ENCODE assay signal across 8 mouse cellular contexts in the genomic region with DNA sequence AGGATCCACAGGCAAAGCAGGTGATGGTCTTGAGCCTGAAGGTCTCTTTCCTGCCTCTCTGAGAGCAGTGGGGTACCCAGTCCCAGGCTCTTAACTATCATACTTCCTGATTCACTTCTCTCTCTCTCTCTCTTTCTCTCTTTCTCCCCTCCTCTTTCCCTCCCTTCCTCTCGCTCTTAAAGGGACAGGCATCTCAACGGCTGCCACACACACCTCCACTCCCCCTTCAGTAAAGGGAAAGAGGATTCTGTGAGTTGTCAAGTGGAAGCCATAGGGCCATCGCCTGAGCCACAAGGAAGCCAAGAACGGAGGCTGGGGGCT. TPM values are rescaled to one million over a fixed set of nuclear protein-coding genes. Genes with fewer than 3 reads are reported as not detected.
A peak's percentile ranks its signal among the peaks of the same experiment; 100 is the strongest.
DNase-seq lines count a peak whose midpoint lies in the region; ATAC-seq and TF ChIP-seq lines count a peak whose summit lies in the region.

TSS of gene Ikbke (minus strand) at position 151 of the 321 bp plus-strand sequence.

- peak within 1 kb of the TSS; percentile 51 for H3K4me2 ChIP-seq in heart, postnatal 0 days (ENCODE audit: low read depth, low read length)

- 23% methylated on average over 4 of the region's 4 CpGs for WGBS in heart, postnatal 0 days

- TF ChIP-seq CTCF in heart, postnatal 0 days (IDR thresholded peaks at IDR 0.05; ENCODE audit: low read depth), result no peak
- no peak for TF ChIP-seq CTCF in MEL (IDR thresholded peaks at IDR 0.05 in 2 of 3, conservative IDR thresholded peaks at IDR 0.05 in 1 of 3; ENCODE audit: control insufficient read depth in 1 of 3, insufficient read depth in 1 of 3, low read depth in 2 of 3, low read length in 3 of 3, poor library complexity in 1 of 3, severe bottlenecking in 1 of 3)

- H3K9ac ChIP-seq in heart, postnatal 0 days (replicated peaks; ENCODE audit: low read depth, low read length), result peak within 1 kb of the TSS; percentile 6; the same call in 1 of the 2 replicates
- peak within 1 kb of the TSS; percentile 59 for H3K9ac ChIP-seq in MEL (ENCODE audit: control insufficient read depth, low read depth, low read length, poor library complexity, severe bottlenecking)

- H3K9me3 ChIP-seq in heart, postnatal 0 days (replicated peaks; ENCODE audit: control insufficient read depth, low read length), result no peaks in the 10 kb centered on the region
- no peaks in the 10 kb centered on the region for H3K9me3 ChIP-seq in MEL (replicated peaks; ENCODE audit: insufficient read depth, low read length)

- no peak for DNase-seq in heart, postnatal 0 days (ENCODE audit: low spot score)
- DNase-seq in heart, postnatal 10 days, result no peak
- DNase-seq in MEL (ENCODE audit: low read depth, low spot score), result peak; percentile 76
- no peak for DNase-seq in frontal cortex, adult 2 months (ENCODE audit: extremely low spot score in 1 of 2, low spot score in 1 of 2)
- DNase-seq in retina, postnatal 1 day, result no peak

- H3K4me1 ChIP-seq in heart, postnatal 0 days (ENCODE audit: control insufficient read depth, insufficient read depth), result no peaks in the 10 kb centered on the region
- H3K4me1 ChIP-seq in MEL (ENCODE audit: control insufficient read depth in 1 of 2, insufficient read depth in 2 of 2, low read length in 2 of 2), result peaks cover 0 to 15% of the 10 kb centered on the region in 2 experiments; a peak in 3 of 4 replicates

- intact Hi-C loops in heart, postnatal 10 days (cut with DNase I), result no loop called here

- no peak for TF ChIP-seq RAD21 in MEL (IDR thresholded peaks at IDR 0.05; ENCODE audit: low read depth, low read length)

- no peak for TF ChIP-seq EP300 in heart, postnatal 0 days (IDR thresholded peaks at IDR 0.05; ENCODE audit: low read depth)
- TF ChIP-seq EP300 in MEL (IDR thresholded peaks at IDR 0.05; ENCODE audit: low read depth in 1 of 2, low read length in 2 of 2), result no peak

- H3K79me2 ChIP-seq in MEL (ENCODE audit: control insufficient read depth, insufficient read depth, low read length, poor library complexity), result no peaks in the 10 kb centered on the region

- peak within 1 kb of the TSS; percentile 33 for H3K4me3 ChIP-seq in heart, postnatal 0 days (ENCODE audit: low read depth, low read length)
- H3K4me3 ChIP-seq in MEL (ENCODE audit: control insufficient read depth in 1 of 2, insufficient read depth in 1 of 2, low read depth in 2 of 2, low read length in 2 of 2), result peak within 1 kb of the TSS; percentile 57 to 72

- no peaks in the 10 kb centered on the region for H3K27me3 ChIP-seq in heart, postnatal 0 days (ENCODE audit: control insufficient read depth, insufficient read depth, low read length)
- H3K27me3 ChIP-seq in MEL (ENCODE audit: control insufficient read depth in 1 of 2, insufficient read depth in 2 of 2, low read length in 2 of 2), result no peaks in the 10 kb centered on the region

- peak in 1 of 2 experiments; percentile 63; a peak in 2 of 4 replicates for TF ChIP-seq POLR2A in MEL (IDR thresholded peaks at IDR 0.05; ENCODE audit: control insufficient read depth in 1 of 2, insufficient read depth in 1 of 2, low read depth in 1 of 2, low read length in 2 of 2, poor library complexity in 1 of 2)

- H3K27ac ChIP-seq in heart, postnatal 0 days (ENCODE audit: low read depth), result no peak within 1 kb of the TSS
- H3K27ac ChIP-seq in MEL (ENCODE audit: control insufficient read depth, low read depth, low read length), result peak within 1 kb of the TSS; percentile 31

- no peak for ATAC-seq in heart, postnatal 0 days (ENCODE audit: insufficient read depth, low read depth)
- peak; percentile 13; the same call in 1 of the 2 replicates for ATAC-seq in granulocyte monocyte progenitor cell, adult 5-6 weeks (replicated peaks; ENCODE audit: poor library complexity, severe bottlenecking)
- peak; percentile 43 for ATAC-seq in megakaryocyte, adult 5-6 weeks (ENCODE audit: poor library complexity, severe bottlenecking)
- ATAC-seq in erythroblast, adult 5-6 weeks (replicated peaks; ENCODE audit: low FRiP score, poor library complexity, severe bottlenecking), result no peak

- no peaks in the 10 kb centered on the region for H3K36me3 ChIP-seq in heart, postnatal 0 days (replicated peaks; ENCODE audit: control insufficient read depth, insufficient read depth, low read length)
- peaks cover 0 to 6% of the 10 kb centered on the region in 2 experiments; a peak in 2 of 4 replicates for H3K36me3 ChIP-seq in MEL (ENCODE audit: control insufficient read depth in 1 of 2, insufficient read depth in 2 of 2, low read length in 2 of 2)

TF ChIP-seq in MEL, 35 proteins besides CTCF, POLR2A, EP300 and RAD21:
- no peak for TF ChIP-seq MAFK (IDR thresholded peaks at IDR 0.05; ENCODE audit: borderline replicate concordance, low read depth, low read length)
- TF ChIP-seq MYC (IDR thresholded peaks at IDR 0.05; ENCODE audit: low read depth, low read length), result no peak
- TF ChIP-seq NRF1 (IDR thresholded peaks at IDR 0.05; ENCODE audit: insufficient read depth, low read depth, low read length, poor library complexity, severe bottlenecking), result no peak
- peak; percentile 64; the same call in 1 of the 2 replicates for TF ChIP-seq TBP (IDR thresholded peaks at IDR 0.05; ENCODE audit: low read depth, low read length)
- TF ChIP-seq POLR2AphosphoS2 (IDR thresholded peaks at IDR 0.05; ENCODE audit: low read length), result no peak
- TF ChIP-seq MYB (IDR thresholded peaks at IDR 0.05; ENCODE audit: low read depth, low read length), result peak; percentile 46; the same call in 1 of the 2 replicates
- no peak for TF ChIP-seq MAX (IDR thresholded peaks at IDR 0.05; ENCODE audit: low read length)
- TF ChIP-seq HCFC1 (IDR thresholded peaks at IDR 0.05; ENCODE audit: low read depth, low read length), result peak; percentile 76
- no peak for TF ChIP-seq GABPA (IDR thresholded peaks at IDR 0.05; ENCODE audit: low read depth, low read length)
- no peak for TF ChIP-seq SMC3 (IDR thresholded peaks at IDR 0.05; ENCODE audit: low read depth, low read length)
- no peak for TF ChIP-seq USF2 (IDR thresholded peaks at IDR 0.05; ENCODE audit: borderline replicate concordance in 1 of 2, insufficient read depth in 1 of 2, low read depth in 1 of 2, low read length in 2 of 2)
- TF ChIP-seq ZMIZ1 (IDR thresholded peaks at IDR 0.05; ENCODE audit: low read depth, low read length), result no peak
- no peak for TF ChIP-seq CHD2 (IDR thresholded peaks at IDR 0.05; ENCODE audit: low read length)
- no peak for TF ChIP-seq POLR2AphosphoS5 (IDR thresholded peaks at IDR 0.05; ENCODE audit: borderline replicate concordance, low read depth, low read length)
- TF ChIP-seq GATA1 (IDR thresholded peaks at IDR 0.05; ENCODE audit: low read depth, low read length), result no peak
- TF ChIP-seq TAL1 (IDR thresholded peaks at IDR 0.05; ENCODE audit: low read length), result no peak
- TF ChIP-seq ZC3H11A (IDR thresholded peaks at IDR 0.05; ENCODE audit: low read depth, low read length), result no peak
- peak; percentile 44; the same call in 1 of the 2 replicates for TF ChIP-seq MXI1 (IDR thresholded peaks at IDR 0.05; ENCODE audit: low read depth, low read length)
- TF ChIP-seq JUND (IDR thresholded peaks at IDR 0.05; ENCODE audit: low read depth, low read length), result no peak
- TF ChIP-seq ZNF384 (IDR thresholded peaks at IDR 0.05; ENCODE audit: low read depth, low read length), result no peak
- TF ChIP-seq E2F4 (IDR thresholded peaks at IDR 0.05; ENCODE audit: borderline replicate concordance, low read depth, low read length), result no peak
- TF ChIP-seq UBTF (IDR thresholded peaks at IDR 0.05; ENCODE audit: borderline replicate concordance, insufficient read depth, low read depth, low read length), result no peak
- TF ChIP-seq NELFE (IDR thresholded peaks at IDR 0.05; ENCODE audit: low read depth, low read length), result no peak; the same call in 1 of the 2 replicates
- TF ChIP-seq MEF2A (IDR thresholded peaks at IDR 0.05; ENCODE audit: extremely low read depth, insufficient replicate concordance, low read depth, low read length, poor library complexity, severe bottlenecking), result no peak
- TF ChIP-seq USF1 (IDR thresholded peaks at IDR 0.05; ENCODE audit: low read depth, low read length), result no peak
- TF ChIP-seq MAZ (IDR thresholded peaks at IDR 0.05; ENCODE audit: low read depth, low read length), result peak; percentile 80; the same call in 1 of the 2 replicates
- TF ChIP-seq ETS1 (IDR thresholded peaks at IDR 0.05; ENCODE audit: low read depth, low read length), result no peak
- peak; percentile 93 for TF ChIP-seq SIN3A (IDR thresholded peaks at IDR 0.05; ENCODE audit: low read length)
- no peak for TF ChIP-seq BHLHE40 (IDR thresholded peaks at IDR 0.05; ENCODE audit: borderline replicate concordance, low read depth, low read length)
- no peak for TF ChIP-seq TCF12 (IDR thresholded peaks at IDR 0.05; ENCODE audit: low read depth, low read length)
- TF ChIP-seq ELF1 (IDR thresholded peaks at IDR 0.05; ENCODE audit: low read depth, low read length), result peak; percentile 89
- no peak for TF ChIP-seq ZKSCAN1 (IDR thresholded peaks at IDR 0.05; ENCODE audit: low read depth, low read length)

RNA-seq across cellular contexts. Expression of gene Ikbke, which starts in this region (rescaled TPM):
- total RNA-seq in heart, postnatal 0 days (2014; rRNA removed; ENCODE audit: low replicate concordance), result 2.6 and 6.2 TPM in 2 replicates
- 1.3 and 1.5 TPM in 2 replicates for polyA plus RNA-seq in heart, postnatal 0 days (2015; fragmentation: Nextera tagmentation; extraction: Ambion mirVana)
- 1 to 10 TPM; 2.9 to 3.1 TPM for total RNA-seq in heart, postnatal 10 days (2021)
- 3.5 and 4.0 TPM in 2 replicates for total RNA-seq in MEL (2012; rRNA removed)
- polyA plus RNA-seq in MEL (2012; ENCODE audit: insufficient read depth in 1 of 2, insufficient read length in 2 of 2, low read depth in 1 of 2, low replicate concordance in 2 of 2, missing spikeins in 1 of 2), result 1 to 10 TPM in 1 of 2 experiments, not detected in 1; 7.2 TPM
- total RNA-seq in granulocyte monocyte progenitor cell, adult 5-6 weeks (2014; fragmentation: Nextera tagmentation), result 57.6 and 57.9 TPM in 2 replicates
- 26.2 and 31.7 TPM in 2 replicates for total RNA-seq in granulocyte monocyte progenitor cell, adult 5-6 weeks (2017)
- total RNA-seq in megakaryocyte, adult 5-6 weeks (2015), result 18.6 and 28.4 TPM in 2 replicates
- total RNA-seq in megakaryocyte, adult 5-6 weeks (2017), result 24.1 and 24.9 TPM in 2 replicates
- 2.2 and 2.8 TPM in 2 replicates for polyA plus RNA-seq in frontal cortex, adult 2 months (2012; rRNA removed)
- total RNA-seq in erythroblast, adult 5-6 weeks (2015; ENCODE audit: low replicate concordance), result 6.3 and 6.5 TPM in 2 replicates
- total RNA-seq in erythroblast, adult 5-6 weeks (2017; ENCODE audit: low replicate concordance), result 5.2 and 7.0 TPM in 2 replicates

Comparison
In these comparisons a context has a peak if more than half of its experiments do, and no peak if none do; other contexts are left out.
1. ATAC-seq: peak in granulocyte monocyte progenitor cell, adult 5-6 weeks (single experiment) and megakaryocyte, adult 5-6 weeks (single experiment); none in heart, postnatal 0 days (single experiment) and erythroblast, adult 5-6 weeks (single experiment).